Mouse (Mus musculus): Measurements from ENCODE around the gene Tnn. TPM values are rescaled to one million over a fixed set of nuclear protein-coding genes. Genes with fewer than 3 reads are reported as not detected.

Gene Tnn
- total RNA-seq, 2 experiments from 2014 or later = 0.29 to 0.30 TPM

DNA sequence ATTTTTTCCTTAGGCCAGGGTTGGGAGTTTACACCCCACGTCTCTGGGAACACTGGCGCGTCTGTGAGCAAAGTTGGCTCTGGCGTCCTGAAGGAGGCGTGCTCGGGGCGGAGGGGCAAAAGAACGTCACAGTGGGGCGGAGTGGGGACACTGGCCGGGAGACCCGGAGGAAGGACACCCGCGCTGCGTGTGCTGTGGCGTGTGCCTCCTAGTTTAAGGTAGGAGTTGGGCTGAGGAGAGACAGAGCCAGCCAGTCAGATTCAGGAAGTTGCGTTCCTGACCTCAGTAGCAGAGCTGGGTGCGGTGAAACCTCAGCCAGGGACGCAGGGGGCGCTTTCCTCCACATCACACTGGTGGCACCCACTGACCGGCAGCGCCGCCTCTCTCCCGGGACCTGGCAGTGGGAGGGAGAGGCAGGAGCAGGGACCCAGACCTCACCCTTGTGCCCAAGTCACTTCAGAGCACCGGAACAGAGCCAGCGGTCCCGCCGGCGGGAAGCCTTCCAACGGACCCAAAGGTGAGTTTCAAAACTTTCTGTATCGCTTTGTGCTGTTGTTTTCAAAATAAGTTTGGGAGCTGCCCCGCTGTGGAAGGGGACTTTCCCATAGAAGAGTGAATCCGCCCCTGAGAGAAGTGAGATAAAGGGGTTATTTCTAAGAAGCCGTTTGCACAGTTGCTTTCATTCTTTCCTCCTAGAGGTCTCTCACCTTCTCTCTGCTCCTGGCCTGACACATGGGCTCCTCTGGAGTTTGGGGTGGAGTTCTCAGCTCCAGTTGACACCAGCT lies 109.0 kb downstream of the Tnn start, which contains the start of gene 4930523C07Rik:
TSS of gene 4930523C07Rik (plus strand) at position 146 of the 785 bp plus-strand sequence.
- peak; percentile 69 to 73 for DNase-seq (ENCODE audit: low spot score in 2 of 2)

DNA sequence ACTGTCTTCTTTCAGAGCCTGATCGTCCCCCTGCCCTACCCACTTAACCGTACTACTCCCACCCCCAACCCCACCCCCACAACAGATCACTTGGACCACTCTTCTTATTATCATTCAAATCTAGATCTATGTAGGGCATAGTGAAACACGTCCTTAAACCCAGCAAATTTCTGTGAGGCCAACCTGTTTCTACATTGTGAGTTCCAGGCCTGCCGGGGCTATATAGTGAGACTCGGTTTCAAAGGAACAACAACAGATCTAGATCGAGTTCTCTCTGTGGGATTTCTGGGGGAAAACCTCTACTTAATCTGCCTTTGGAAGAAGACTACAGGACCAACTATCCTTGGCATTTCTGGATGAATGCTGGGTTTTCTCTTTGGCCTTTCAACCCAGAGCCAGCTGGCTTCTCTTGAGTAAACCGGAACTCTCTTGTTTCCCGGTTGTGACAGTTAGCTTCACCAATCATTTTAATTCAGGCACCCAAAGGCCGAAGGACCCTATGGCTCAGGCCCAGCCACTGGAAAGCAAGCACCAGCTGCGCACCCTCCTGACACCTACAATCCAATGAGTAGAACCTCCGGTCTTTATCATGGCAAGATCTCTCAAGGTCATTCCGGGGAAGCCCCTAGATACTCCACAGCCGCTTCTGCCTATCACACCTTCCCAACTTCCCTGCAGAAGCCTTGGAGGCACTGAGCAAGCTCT lies 110.0 kb downstream of the Tnn start:
- DNase-seq (ENCODE audit: low spot score in 2 of 2) = no peak

DNA sequence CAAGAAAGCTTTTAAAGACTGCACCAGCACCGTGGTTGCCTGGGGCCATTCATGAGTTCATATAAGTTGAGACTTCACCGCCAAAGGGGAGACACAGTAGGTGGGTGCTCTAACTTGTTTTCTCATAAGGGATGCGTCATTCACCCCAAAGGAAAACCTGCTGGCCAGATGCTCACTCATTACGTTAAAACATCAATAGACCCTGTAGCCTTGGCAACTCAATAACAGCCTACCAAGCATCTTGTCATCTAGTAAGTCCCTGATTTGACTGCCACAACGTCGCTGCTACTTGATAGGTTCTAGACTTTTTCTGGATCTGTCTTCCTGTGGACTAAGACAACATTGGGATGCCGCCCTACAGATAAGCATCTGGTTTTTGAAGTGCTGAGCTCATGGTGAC lies 111.0 kb downstream of the Tnn start:
- no peak for DNase-seq (ENCODE audit: low spot score in 2 of 2)

DNA sequence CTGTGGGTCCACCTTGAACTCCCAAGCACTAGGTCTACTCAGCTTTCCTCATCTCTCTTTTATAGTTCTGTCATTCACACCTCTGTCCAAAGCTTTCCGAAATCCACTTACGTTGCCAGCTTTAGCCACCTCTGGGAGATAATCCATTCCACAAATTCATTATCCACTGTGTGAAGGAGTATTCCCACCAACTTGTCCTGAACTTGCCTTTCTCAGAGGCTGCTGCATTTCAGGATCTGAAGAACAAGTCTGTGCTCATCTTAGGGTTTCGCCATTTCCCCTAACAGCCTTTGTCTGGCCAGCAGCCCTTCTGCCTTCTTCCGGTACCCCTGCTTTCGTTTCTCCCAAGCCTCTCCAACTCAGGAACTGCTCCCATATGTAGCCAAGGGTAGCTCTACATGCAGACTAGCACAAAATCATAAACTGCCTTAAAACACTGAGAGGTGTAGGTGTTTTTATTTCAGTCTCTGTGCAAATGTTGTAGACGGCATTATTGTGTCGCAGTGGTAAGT lies 112.1 kb downstream of the Tnn start:
- no peak for DNase-seq (ENCODE audit: low spot score in 2 of 2)

DNA sequence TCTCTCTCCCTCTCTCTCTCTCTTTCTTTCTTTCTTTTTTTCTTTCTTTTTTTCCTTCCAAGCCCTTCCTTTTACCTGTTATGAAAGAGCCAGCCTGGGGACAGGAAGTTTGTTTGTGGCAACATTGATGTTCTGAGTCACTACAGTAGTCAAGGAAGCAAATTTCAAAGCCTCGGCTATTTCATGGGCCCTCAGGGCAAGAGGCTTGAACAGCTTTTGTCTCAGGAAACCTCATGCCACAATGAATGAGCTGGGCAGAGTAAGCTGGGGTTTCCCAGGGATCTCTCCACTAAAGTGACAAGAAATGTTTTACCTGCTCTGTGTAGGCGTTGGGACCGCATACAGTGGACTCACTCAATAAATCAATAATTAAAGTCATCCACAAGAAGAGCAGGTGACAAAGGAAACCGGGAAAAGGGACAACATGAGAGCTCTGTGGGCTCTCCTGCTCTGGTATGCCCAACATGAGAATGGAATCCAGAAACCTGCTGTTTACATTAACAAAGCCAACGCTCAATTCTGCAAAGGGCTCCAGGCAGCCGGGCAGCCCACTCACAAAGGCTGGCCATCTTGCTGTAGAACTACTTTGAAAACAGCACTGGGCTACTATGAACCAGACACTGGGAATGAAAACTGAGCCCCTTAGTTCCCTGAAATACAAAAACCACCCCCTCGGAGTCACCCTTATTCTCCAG lies 113.3 kb downstream of the Tnn start:
- no peak for DNase-seq (ENCODE audit: low spot score in 2 of 2)

DNA sequence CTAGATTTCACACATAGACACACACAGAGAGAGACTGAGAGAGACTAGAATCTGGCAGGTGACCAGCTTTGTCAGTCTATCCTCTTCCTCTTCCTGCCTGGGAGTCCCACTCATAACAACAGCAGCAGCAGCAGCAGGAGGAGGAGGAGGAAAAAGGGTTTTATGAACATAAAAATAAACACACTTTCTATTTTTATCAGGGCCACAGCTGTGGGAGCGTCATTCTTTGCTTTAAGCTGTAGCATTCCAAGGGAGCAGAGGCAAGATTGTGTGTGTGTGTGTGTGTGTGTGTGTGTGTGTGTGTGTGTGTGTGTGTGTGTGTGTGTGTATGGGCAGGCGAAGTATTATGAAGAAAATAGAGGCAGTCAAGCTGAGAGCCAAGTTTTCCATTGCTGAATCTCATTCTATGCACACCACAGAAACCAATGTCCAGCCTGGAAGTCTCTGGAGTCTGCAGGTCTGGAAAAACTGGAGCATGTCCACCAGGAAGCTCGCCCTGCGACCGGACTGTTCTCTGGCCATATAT lies 116.3 kb downstream of the Tnn start:
- no peak for DNase-seq (ENCODE audit: low spot score in 2 of 2)

GRCm38 (mm10) chr1:160035561-160035960 lies 117.8 kb downstream of the Tnn start:
- no peak for DNase-seq (ENCODE audit: low spot score in 2 of 2)

Other genes with a start within 250 kb of the Tnn start
- 10 to 100 TPM; 17.6 to 24.4 TPM for gene 4930523C07Rik, start 109.2 kb downstream of the Tnn start, total RNA-seq (2021)
- 100 to 1,000 TPM; 101 TPM for gene Mrps14, start 41.6 kb upstream of the Tnn start, total RNA-seq (2021)
- gene Cacybp, start 59.3 kb upstream of the Tnn start, total RNA-seq (2021) = 100 to 1,000 TPM; 125 to 182 TPM

Data from adrenal gland, adult 18-20 months (tissue).